ENCODE assay signal across 8 mouse cellular contexts in the genomic region with DNA sequence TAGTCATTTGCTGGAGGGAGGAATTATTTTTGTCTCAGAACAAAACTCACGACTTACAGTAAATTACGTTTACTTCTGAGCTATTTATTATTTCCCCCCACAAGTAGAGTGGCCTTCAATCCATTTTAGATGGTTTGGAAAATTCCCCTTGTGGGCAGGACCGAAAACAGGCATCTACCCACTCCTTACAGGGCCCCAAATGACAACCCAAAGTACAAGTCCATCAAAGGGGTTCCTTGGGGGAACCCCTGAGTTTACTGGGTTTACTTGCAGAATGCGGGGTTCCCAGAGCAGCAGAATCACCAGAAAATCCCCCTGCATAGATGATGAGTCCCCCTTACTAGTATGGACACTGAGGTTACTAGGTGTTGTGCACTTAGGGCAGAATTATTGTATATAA. TPM values are rescaled to one million over a fixed set of nuclear protein-coding genes. Genes with fewer than 3 reads are reported as not detected.
DNase-seq lines count a peak whose midpoint lies in the region; ATAC-seq lines count a peak whose summit lies in the region.

No protein-coding gene starts in this region.

- no peak for ATAC-seq in heart, embryonic 12.5 days (ENCODE audit: insufficient number of reproducible peaks, low FRiP score)
- peak; percentile 15 for ATAC-seq in CD4-positive, CD25-positive, alpha-beta regulatory T cell, adult 4 months
- ATAC-seq in forebrain, embryonic 16.5 days, result no peak
- no peak for ATAC-seq in liver, embryonic 16.5 days (ENCODE audit: low read depth)
- no peak for ATAC-seq in megakaryocyte-erythroid progenitor cell, adult 5-6 weeks (replicated peaks; ENCODE audit: low FRiP score, low TSS enrichment, poor library complexity, severe bottlenecking)

- intact Hi-C loops in heart, postnatal 36 days (cut with DNase I), result loop anchor here (5.0 kb wide), 1 partner anchor 230 kb away; no protein-coding TSS in a partner anchor

- no peaks in the 10 kb centered on the region for H3K27me3 ChIP-seq in heart, embryonic 12.5 days (replicated peaks)
- H3K27me3 ChIP-seq in forebrain, embryonic 16.5 days (replicated peaks; ENCODE audit: control insufficient read depth, insufficient read depth, low read length), result 0 out of 2 replicates have a peak, but pooled peaks cover 2% of the 10 kb centered on the region
- no peaks in the 10 kb centered on the region for H3K27me3 ChIP-seq in liver, embryonic 16.5 days (ENCODE audit: control insufficient read depth, insufficient read depth, low read depth, low read length)

- H3K4me1 ChIP-seq in heart, embryonic 12.5 days (replicated peaks), result peaks cover 16% of the 10 kb centered on the region
- peaks cover 15% of the 10 kb centered on the region for H3K4me1 ChIP-seq in forebrain, embryonic 16.5 days (replicated peaks; ENCODE audit: control insufficient read depth, insufficient read depth, low read length)
- peaks cover 20% of the 10 kb centered on the region for H3K4me1 ChIP-seq in liver, embryonic 16.5 days (ENCODE audit: control insufficient read depth, low read depth, low read length)

- peaks cover 37% of the 10 kb centered on the region for H3K36me3 ChIP-seq in heart, embryonic 12.5 days
- H3K36me3 ChIP-seq in forebrain, embryonic 16.5 days (ENCODE audit: control insufficient read depth, insufficient read depth), result peaks cover 18% of the 10 kb centered on the region
- H3K36me3 ChIP-seq in liver, embryonic 16.5 days (ENCODE audit: control insufficient read depth, insufficient read depth), result peaks cover 13% of the 10 kb centered on the region

- peak overlapping the region; percentile 91 for H3K9ac ChIP-seq in heart, embryonic 12.5 days
- peak overlapping the region; percentile 90 for H3K9ac ChIP-seq in forebrain, embryonic 16.5 days (replicated peaks; ENCODE audit: low read depth, low read length)
- peak overlapping the region; percentile 80 for H3K9ac ChIP-seq in liver, embryonic 16.5 days (ENCODE audit: low read depth, low read length)

- peak overlapping the region; percentile 76 for H3K4me2 ChIP-seq in heart, embryonic 12.5 days
- H3K4me2 ChIP-seq in forebrain, embryonic 16.5 days (ENCODE audit: low read length), result peak overlapping the region; percentile 75
- peak overlapping the region; percentile 75 for H3K4me2 ChIP-seq in liver, embryonic 16.5 days (ENCODE audit: low read depth, low read length)

- DNase-seq in heart, postnatal 36 days, result no peak
- DNase-seq in spleen, postnatal 36 days (ENCODE audit: low spot score in 2 of 2), result no peak
- no peak for DNase-seq in adipocyte (ENCODE audit: low spot score)

- H3K4me3 ChIP-seq in heart, embryonic 12.5 days, result peak overlapping the region; percentile 97
- H3K4me3 ChIP-seq in forebrain, embryonic 16.5 days (replicated peaks; ENCODE audit: low read length), result peak overlapping the region; percentile 92
- peak overlapping the region; percentile 93 for H3K4me3 ChIP-seq in liver, embryonic 16.5 days (ENCODE audit: low read depth, low read length)

- 44% methylated on average over 4 of the region's 4 CpGs for WGBS in heart, embryonic 12.5 days
- WGBS in forebrain, embryonic 16.5 days, result 43% methylated on average over 4 of the region's 4 CpGs
- WGBS in liver, embryonic 16.5 days (ENCODE audit: insufficient replicate concordance), result 24% methylated on average over 4 of the region's 4 CpGs

- no peaks in the 10 kb centered on the region for H3K9me3 ChIP-seq in heart, embryonic 12.5 days (replicated peaks)
- no peaks in the 10 kb centered on the region for H3K9me3 ChIP-seq in forebrain, embryonic 16.5 days (ENCODE audit: control insufficient read depth, low read length)
- H3K9me3 ChIP-seq in liver, embryonic 16.5 days (replicated peaks; ENCODE audit: control insufficient read depth, low read length), result no peaks in the 10 kb centered on the region

- H3K27ac ChIP-seq in heart, embryonic 12.5 days (ENCODE audit: poor library complexity, severe bottlenecking), result 0 out of 2 replicates have a peak overlapping the region, but pooled peaks have one; percentile 89
- no peak overlapping the region for H3K27ac ChIP-seq in forebrain, embryonic 16.5 days (ENCODE audit: low read length)
- peak overlapping the region; percentile 81 for H3K27ac ChIP-seq in liver, embryonic 16.5 days (ENCODE audit: low read length)

RNA-seq across cellular contexts. Expression of gene Washc1, which starts 0.8 kb away (rescaled TPM):
- 27.6 and 30.2 TPM in 2 replicates for polyA plus RNA-seq in heart, embryonic 12.5 days (2016; fragmentation: Nextera tagmentation; extraction: Ambion mirVana)
- 10 to 100 TPM; 21.6 to 26.7 TPM for total RNA-seq in heart, postnatal 36 days (2021)
- 10 to 100 TPM; 28.7 to 49.1 TPM for polyA plus RNA-seq in CD4-positive, CD25-positive, alpha-beta regulatory T cell, adult 4 months (2017; shearing (Covaris generic))
- 44.3 and 52.5 TPM in 2 replicates for polyA plus RNA-seq in forebrain, embryonic 16.5 days (2015; fragmentation: Nextera tagmentation; extraction: Ambion mirVana)
- polyA plus RNA-seq in liver, embryonic 16.5 days (2015; fragmentation: Nextera tagmentation; extraction: Ambion mirVana), result 14.0 and 14.8 TPM in 2 replicates
- 30.8 and 34.5 TPM in 2 replicates for total RNA-seq in megakaryocyte-erythroid progenitor cell, adult 5-6 weeks (2014; fragmentation: Nextera tagmentation)
- 22.0 and 29.7 TPM in 2 replicates for total RNA-seq in megakaryocyte-erythroid progenitor cell, adult 5-6 weeks (2017)

RNA-seq across cellular contexts. Expression of gene Ndufv2, which starts 10.8 kb away (rescaled TPM):
- 482 and 485 TPM in 2 replicates for polyA plus RNA-seq in heart, embryonic 12.5 days (2016; fragmentation: Nextera tagmentation; extraction: Ambion mirVana)
- total RNA-seq in heart, postnatal 36 days (2021), result 1,000 to 10,000 TPM; 1,205 to 1,266 TPM
- 100 to 1,000 TPM; 218 to 226 TPM for polyA plus RNA-seq in CD4-positive, CD25-positive, alpha-beta regulatory T cell, adult 4 months (2017; shearing (Covaris generic))
- polyA plus RNA-seq in forebrain, embryonic 16.5 days (2015; fragmentation: Nextera tagmentation; extraction: Ambion mirVana), result 332 and 339 TPM in 2 replicates
- 193 and 201 TPM in 2 replicates for polyA plus RNA-seq in liver, embryonic 16.5 days (2015; fragmentation: Nextera tagmentation; extraction: Ambion mirVana)
- 161 and 223 TPM in 2 replicates for total RNA-seq in megakaryocyte-erythroid progenitor cell, adult 5-6 weeks (2014; fragmentation: Nextera tagmentation)
- total RNA-seq in megakaryocyte-erythroid progenitor cell, adult 5-6 weeks (2017), result 310 and 343 TPM in 2 replicates

RNA-seq across cellular contexts. Expression of gene Ddx11, which starts 11.2 kb away (rescaled TPM):
- polyA plus RNA-seq in heart, embryonic 12.5 days (2016; fragmentation: Nextera tagmentation; extraction: Ambion mirVana), result 18.0 and 20.5 TPM in 2 replicates
- total RNA-seq in heart, postnatal 36 days (2021), result 1 to 10 TPM in 1 of 2 experiments, under 1 TPM in 1; 0.89 to 1.1 TPM
- polyA plus RNA-seq in CD4-positive, CD25-positive, alpha-beta regulatory T cell, adult 4 months (2017; shearing (Covaris generic)), result 10 to 100 TPM; 11.4 to 24.8 TPM
- 7.8 and 8.7 TPM in 2 replicates for polyA plus RNA-seq in forebrain, embryonic 16.5 days (2015; fragmentation: Nextera tagmentation; extraction: Ambion mirVana)
- 5.8 and 6.3 TPM in 2 replicates for polyA plus RNA-seq in liver, embryonic 16.5 days (2015; fragmentation: Nextera tagmentation; extraction: Ambion mirVana)
- total RNA-seq in megakaryocyte-erythroid progenitor cell, adult 5-6 weeks (2014; fragmentation: Nextera tagmentation), result 37.1 and 38.5 TPM in 2 replicates
- total RNA-seq in megakaryocyte-erythroid progenitor cell, adult 5-6 weeks (2017), result 19.5 and 23.4 TPM in 2 replicates

RNA-seq across cellular contexts. Expression of gene Ankrd12, which starts 35.3 kb away (rescaled TPM):
- polyA plus RNA-seq in heart, embryonic 12.5 days (2016; fragmentation: Nextera tagmentation; extraction: Ambion mirVana), result 18.7 and 19.6 TPM in 2 replicates
- total RNA-seq in heart, postnatal 36 days (2021), result 10 to 100 TPM; 23.4 to 27.9 TPM
- 100 to 1,000 TPM; 149 to 151 TPM for polyA plus RNA-seq in CD4-positive, CD25-positive, alpha-beta regulatory T cell, adult 4 months (2017; shearing (Covaris generic))
- polyA plus RNA-seq in forebrain, embryonic 16.5 days (2015; fragmentation: Nextera tagmentation; extraction: Ambion mirVana), result 142 TPM in 2 replicates
- 8.0 and 9.1 TPM in 2 replicates for polyA plus RNA-seq in liver, embryonic 16.5 days (2015; fragmentation: Nextera tagmentation; extraction: Ambion mirVana)
- total RNA-seq in megakaryocyte-erythroid progenitor cell, adult 5-6 weeks (2014; fragmentation: Nextera tagmentation), result 43.9 and 48.4 TPM in 2 replicates
- 52.0 and 55.1 TPM in 2 replicates for total RNA-seq in megakaryocyte-erythroid progenitor cell, adult 5-6 weeks (2017)
